Mouse (Mus musculus): ENCODE results near the gene Gm1043.

Gene Gm1043

GRCm38 (mm10) chr5:37196196-37196595 lies 111.0 kb downstream of the Gm1043 start:
- no peak for ATAC-seq (ENCODE audit: insufficient number of reproducible peaks, low FRiP score, low TSS enrichment)

GRCm38 (mm10) chr5:37196666-37197250 lies 111.6 kb downstream of the Gm1043 start:
- no peak for ATAC-seq (ENCODE audit: insufficient number of reproducible peaks, low FRiP score, low TSS enrichment)

GRCm38 (mm10) chr5:37197423-37197822 lies 112.3 kb downstream of the Gm1043 start:
- no peak for ATAC-seq (ENCODE audit: insufficient number of reproducible peaks, low FRiP score, low TSS enrichment)

GRCm38 (mm10) chr5:37198011-37198688 lies 113.0 kb downstream of the Gm1043 start:
- ATAC-seq (ENCODE audit: insufficient number of reproducible peaks, low FRiP score, low TSS enrichment) = no peak

GRCm38 (mm10) chr5:37202285-37202684 lies 117.1 kb downstream of the Gm1043 start:
- no peak for ATAC-seq (ENCODE audit: insufficient number of reproducible peaks, low FRiP score, low TSS enrichment)

- ATAC-seq (ENCODE audit: insufficient number of reproducible peaks, low FRiP score, low TSS enrichment) = no peak
These were observed 119.7 kb downstream of the Gm1043 start for GRCm38 (mm10) chr5:37204886-37205285.

GRCm38 (mm10) chr5:37205420-37205819 lies 120.2 kb downstream of the Gm1043 start:
- ATAC-seq (ENCODE audit: insufficient number of reproducible peaks, low FRiP score, low TSS enrichment) = no peak

GRCm38 (mm10) chr5:37206364-37206763 lies 121.2 kb downstream of the Gm1043 start:
- ATAC-seq (ENCODE audit: insufficient number of reproducible peaks, low FRiP score, low TSS enrichment) = no peak

- ATAC-seq (ENCODE audit: insufficient number of reproducible peaks, low FRiP score, low TSS enrichment) = no peak
These were observed 128.0 kb downstream of the Gm1043 start for GRCm38 (mm10) chr5:37212938-37213708.

GRCm38 (mm10) chr5:37213709-37214103 lies 128.5 kb downstream of the Gm1043 start:
- ATAC-seq (ENCODE audit: insufficient number of reproducible peaks, low FRiP score, low TSS enrichment) = no peak

GRCm38 (mm10) chr5:37214614-37215013 lies 129.4 kb downstream of the Gm1043 start:
- ATAC-seq (ENCODE audit: insufficient number of reproducible peaks, low FRiP score, low TSS enrichment) = no peak

- no peak for ATAC-seq (ENCODE audit: insufficient number of reproducible peaks, low FRiP score, low TSS enrichment)
These were observed 130.1 kb downstream of the Gm1043 start for GRCm38 (mm10) chr5:37215276-37215675.

GRCm38 (mm10) chr5:37219615-37220014 lies 134.4 kb downstream of the Gm1043 start:
- no peak for ATAC-seq (ENCODE audit: insufficient number of reproducible peaks, low FRiP score, low TSS enrichment)

GRCm38 (mm10) chr5:37220575-37220974 lies 135.4 kb downstream of the Gm1043 start:
- no peak for ATAC-seq (ENCODE audit: insufficient number of reproducible peaks, low FRiP score, low TSS enrichment)

- no peak for ATAC-seq (ENCODE audit: insufficient number of reproducible peaks, low FRiP score, low TSS enrichment)
These were observed 136.4 kb downstream of the Gm1043 start for GRCm38 (mm10) chr5:37221563-37221962.

GRCm38 (mm10) chr5:37222316-37222715 lies 137.1 kb downstream of the Gm1043 start:
- no peak for ATAC-seq (ENCODE audit: insufficient number of reproducible peaks, low FRiP score, low TSS enrichment)

- ATAC-seq (ENCODE audit: insufficient number of reproducible peaks, low FRiP score, low TSS enrichment) = no peak
These were observed 140.5 kb downstream of the Gm1043 start for GRCm38 (mm10) chr5:37225708-37226107.

GRCm38 (mm10) chr5:37227956-37228680 lies 142.9 kb downstream of the Gm1043 start:
- ATAC-seq (ENCODE audit: insufficient number of reproducible peaks, low FRiP score, low TSS enrichment) = no peak

GRCm38 (mm10) chr5:37228894-37229293 lies 143.7 kb downstream of the Gm1043 start:
- no peak for ATAC-seq (ENCODE audit: insufficient number of reproducible peaks, low FRiP score, low TSS enrichment)

GRCm38 (mm10) chr5:37233010-37233557 lies 147.9 kb downstream of the Gm1043 start:
- no peak for ATAC-seq (ENCODE audit: insufficient number of reproducible peaks, low FRiP score, low TSS enrichment)

Data from cerebellum, adult (tissue).